Mouse (Mus musculus): Measurements from ENCODE around the gene Kcnk2. TPM values are rescaled to one million over a fixed set of nuclear protein-coding genes. Genes with fewer than 3 reads are reported as not detected.

Gene Kcnk2
- polyA plus RNA-seq, 1 experiment from 2014 or later: 9.6 TPM

GRCm38 (mm10) chr1:189195758-189196157, 206.3 kb downstream of the Kcnk2 start:
- no peaks in the 10 kb centered on the region for H3K9me3 ChIP-seq
- WGBS: 68% methylated on average over 4 of the region's 4 CpGs
- ATAC-seq (ENCODE audit: low FRiP score, low read depth): no peak
- H3K27me3 ChIP-seq (replicated peaks): 0 out of 2 replicates have a peak, but pooled peaks cover 4% of the 10 kb centered on the region
- H3K9ac ChIP-seq: no peak overlapping the region
- no peaks in the 10 kb centered on the region for H3K4me1 ChIP-seq
- no peak overlapping the region for H3K4me2 ChIP-seq (replicated peaks)
- H3K4me3 ChIP-seq: no peak overlapping the region
- H3K36me3 ChIP-seq: no peaks in the 10 kb centered on the region
- H3K27ac ChIP-seq: no peak overlapping the region

GRCm38 (mm10) chr1:189187737-189188390, 214.2 kb downstream of the Kcnk2 start:
- 32% methylated on average over 12 of the region's 12 CpGs for WGBS
- Histone ChIP-seq H3K4me2 (replicated peaks) (no peak overlapping the region), H3K9me3 (no peaks in the 10 kb centered on the region), H3K27me3 (replicated peaks) (peaks cover 4% of the 10 kb centered on the region; the same call in 1 of the 2 replicates), H3K36me3 (no peaks in the 10 kb centered on the region), H3K9ac (no peak overlapping the region), H3K4me3 (no peak overlapping the region), H3K4me1 (peaks cover 6% of the 10 kb centered on the region), H3K27ac (0 out of 2 replicates have a peak overlapping the region, but pooled peaks have one; percentile 42)
- peak; percentile 90 for ATAC-seq (ENCODE audit: low FRiP score, low read depth)

GRCm38 (mm10) chr1:189185206-189185750, 216.8 kb downstream of the Kcnk2 start:
- Histone ChIP-seq H3K4me2 (replicated peaks) (no peak overlapping the region), H3K36me3 (no peaks in the 10 kb centered on the region), H3K27me3 (replicated peaks) (no peaks in the 10 kb centered on the region; the same call in 1 of the 2 replicates), H3K9me3 (no peaks in the 10 kb centered on the region), H3K9ac (no peak overlapping the region), H3K4me3 (no peak overlapping the region), H3K27ac (peak overlapping the region; percentile 15; the same call in 1 of the 2 replicates), H3K4me1 (peaks cover 6% of the 10 kb centered on the region)
- ATAC-seq (ENCODE audit: low FRiP score, low read depth): no peak
- 49% methylated on average over 7 of the region's 7 CpGs for WGBS

GRCm38 (mm10) chr1:189177746-189178145, 224.3 kb downstream of the Kcnk2 start:
- Histone ChIP-seq H3K9ac (no peak overlapping the region), H3K27ac (no peak overlapping the region), H3K4me1 (no peaks in the 10 kb centered on the region), H3K9me3 (no peaks in the 10 kb centered on the region), H3K36me3 (no peaks in the 10 kb centered on the region), H3K4me3 (no peak overlapping the region), H3K4me2 (replicated peaks) (no peak overlapping the region), H3K27me3 (replicated peaks) (no peaks in the 10 kb centered on the region)
- no peak for ATAC-seq (ENCODE audit: low FRiP score, low read depth)
- WGBS: 100% methylated on average over 1 of the region's 1 CpGs

GRCm38 (mm10) chr1:189173479-189173878, 228.6 kb downstream of the Kcnk2 start:
- H3K4me2 ChIP-seq (replicated peaks): no peak overlapping the region
- H3K4me1 ChIP-seq: no peaks in the 10 kb centered on the region
- H3K4me3 ChIP-seq: no peak overlapping the region
- no peaks in the 10 kb centered on the region for H3K27me3 ChIP-seq (replicated peaks)
- no peaks in the 10 kb centered on the region for H3K9me3 ChIP-seq
- no peaks in the 10 kb centered on the region for H3K36me3 ChIP-seq
- no peak overlapping the region for H3K9ac ChIP-seq
- ATAC-seq (ENCODE audit: low FRiP score, low read depth): no peak
- no peak overlapping the region for H3K27ac ChIP-seq
- WGBS: 75% methylated on average over 8 of the region's 8 CpGs

- no peak overlapping the region for H3K4me3 ChIP-seq
- no peaks in the 10 kb centered on the region for H3K4me1 ChIP-seq
- whole genome bisulfite sequencing: 77% methylated on average over 4 of the region's 4 CpGs
- no peaks in the 10 kb centered on the region for H3K9me3 ChIP-seq
- no peak for ATAC-seq (ENCODE audit: low FRiP score, low read depth)
- H3K4me2 ChIP-seq (replicated peaks): no peak overlapping the region
- H3K9ac ChIP-seq: no peak overlapping the region
- no peaks in the 10 kb centered on the region for H3K36me3 ChIP-seq
- H3K27ac ChIP-seq: no peak overlapping the region
- H3K27me3 ChIP-seq (replicated peaks): no peaks in the 10 kb centered on the region
Measured at GRCm38 (mm10) chr1:189171138-189171537, 230.9 kb downstream of the Kcnk2 start.

GRCm38 (mm10) chr1:189165756-189166155, 236.3 kb downstream of the Kcnk2 start:
- H3K27ac ChIP-seq: no peak overlapping the region
- no peaks in the 10 kb centered on the region for H3K27me3 ChIP-seq (replicated peaks)
- H3K9me3 ChIP-seq: no peaks in the 10 kb centered on the region
- no peak overlapping the region for H3K4me3 ChIP-seq
- 78% methylated on average over 6 of the region's 6 CpGs for WGBS
- H3K4me1 ChIP-seq: no peaks in the 10 kb centered on the region
- H3K4me2 ChIP-seq (replicated peaks): no peak overlapping the region
- ATAC-seq (ENCODE audit: low FRiP score, low read depth): no peak
- no peak overlapping the region for H3K9ac ChIP-seq
- no peaks in the 10 kb centered on the region for H3K36me3 ChIP-seq

GRCm38 (mm10) chr1:189165141-189165540, 236.9 kb downstream of the Kcnk2 start:
- no peaks in the 10 kb centered on the region for H3K9me3 ChIP-seq
- 63% methylated on average over 6 of the region's 6 CpGs for whole genome bisulfite sequencing
- no peaks in the 10 kb centered on the region for H3K36me3 ChIP-seq
- H3K27me3 ChIP-seq (replicated peaks): no peaks in the 10 kb centered on the region
- H3K4me1 ChIP-seq: no peaks in the 10 kb centered on the region
- H3K9ac ChIP-seq: no peak overlapping the region
- no peak for ATAC-seq (ENCODE audit: low FRiP score, low read depth)
- H3K4me3 ChIP-seq: no peak overlapping the region
- H3K27ac ChIP-seq: no peak overlapping the region
- no peak overlapping the region for H3K4me2 ChIP-seq (replicated peaks)

- Histone ChIP-seq H3K27ac (no peak overlapping the region), H3K36me3 (no peaks in the 10 kb centered on the region), H3K9ac (no peak overlapping the region), H3K4me3 (no peak overlapping the region), H3K9me3 (no peaks in the 10 kb centered on the region), H3K4me2 (replicated peaks) (no peak overlapping the region), H3K27me3 (replicated peaks) (no peaks in the 10 kb centered on the region), H3K4me1 (no peaks in the 10 kb centered on the region)
- WGBS: 90% methylated on average over 4 of the region's 4 CpGs
- ATAC-seq (ENCODE audit: low FRiP score, low read depth): no peak
Measured at GRCm38 (mm10) chr1:189164721-189165120, 237.4 kb downstream of the Kcnk2 start.

- Histone ChIP-seq H3K4me2 (replicated peaks) (no peak overlapping the region), H3K27ac (no peak overlapping the region), H3K36me3 (no peaks in the 10 kb centered on the region), H3K9me3 (no peaks in the 10 kb centered on the region), H3K9ac (no peak overlapping the region), H3K4me3 (no peak overlapping the region), H3K4me1 (no peaks in the 10 kb centered on the region), H3K27me3 (replicated peaks) (no peaks in the 10 kb centered on the region)
- ATAC-seq (ENCODE audit: low FRiP score, low read depth): no peak
- WGBS: 100% methylated on average over 2 of the region's 2 CpGs
Measured at GRCm38 (mm10) chr1:189164241-189164640, 237.8 kb downstream of the Kcnk2 start.

Small RNA genes lying within 50 kb of the gene (microRNA-seq; reads per million reads assigned to microRNA genes)
- not detected for gene Gm24092
